Mouse (Mus musculus): ENCODE data around the gene Myo18a.

Myo18a gene

DNA sequence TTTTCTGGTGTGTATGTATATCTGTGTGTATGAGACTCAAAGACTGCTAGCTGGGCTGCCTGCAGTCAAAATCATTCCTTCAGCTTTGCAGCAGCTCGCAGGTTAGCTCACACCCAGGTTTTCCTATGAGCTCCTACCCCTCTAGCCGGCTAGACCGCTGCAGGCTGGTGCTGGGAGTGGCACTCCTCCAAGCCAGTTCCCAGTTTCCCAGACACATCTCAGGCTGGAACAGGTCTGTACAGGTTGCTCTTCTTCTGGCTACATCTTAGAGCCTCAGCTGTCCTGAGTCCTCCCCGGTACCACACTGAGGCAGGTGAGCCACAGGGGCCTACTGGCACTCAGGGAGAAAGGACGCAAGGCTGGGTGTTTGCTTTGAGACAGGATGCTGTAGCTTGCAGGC lies 74.8 kb downstream of the Myo18a start:
- DNase-seq (ENCODE audit: low spot score), result no peak

DNA sequence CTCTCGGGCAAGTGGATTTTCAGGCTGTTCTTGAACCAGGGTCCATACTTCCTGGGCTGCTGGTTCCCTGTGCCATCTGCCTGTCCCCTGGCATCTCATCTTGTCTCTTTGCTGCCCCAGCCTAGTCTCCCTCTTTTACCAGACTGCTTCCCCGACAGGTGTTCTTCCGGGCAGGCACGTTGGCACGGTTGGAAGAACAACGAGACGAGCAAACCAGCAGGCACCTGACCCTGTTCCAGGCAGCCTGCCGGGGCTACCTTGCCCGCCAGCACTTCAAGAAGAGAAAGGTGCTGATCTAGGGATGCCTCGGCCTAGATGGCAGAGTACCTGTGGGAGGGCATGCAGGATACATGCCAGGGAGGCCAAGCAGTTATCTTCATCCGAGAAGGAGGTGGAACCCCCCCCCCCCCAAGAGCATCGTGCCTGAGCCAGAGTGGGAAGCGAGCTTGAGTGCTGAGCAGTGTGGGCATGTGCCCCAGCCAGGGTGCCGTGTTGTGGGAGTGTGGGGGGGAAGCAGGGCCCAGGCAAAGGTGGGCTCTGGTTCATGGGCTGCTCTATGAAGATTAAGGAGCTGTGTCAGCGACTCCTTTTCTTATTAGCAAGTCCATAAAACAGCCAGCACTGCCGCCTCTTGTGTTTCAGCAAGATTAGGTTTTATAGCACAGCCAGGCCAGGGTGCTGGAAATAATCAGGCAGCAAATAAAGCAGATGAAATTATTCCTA lies 77.6 kb downstream of the Myo18a start:
- DNase-seq (ENCODE audit: low spot score), result no peak

- DNase-seq (ENCODE audit: low spot score), result no peak
Observed at GRCm38 (mm10) chr11:77843068-77843905, 80.2 kb downstream of the Myo18a start.

DNA sequence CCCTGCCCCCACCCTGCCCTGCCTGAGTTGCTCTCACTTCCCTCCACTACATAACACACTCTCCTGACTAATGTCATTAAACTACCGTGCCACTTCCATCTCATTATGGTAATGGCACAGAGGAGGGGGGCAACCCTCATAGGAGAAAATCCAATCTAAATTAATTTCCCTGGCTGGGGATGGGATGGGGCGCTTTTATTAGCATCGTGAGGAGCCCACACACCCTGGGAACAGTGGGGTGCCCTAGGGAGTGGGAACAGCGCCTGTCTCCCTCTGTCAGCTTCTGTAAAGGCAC lies 80.8 kb downstream of the Myo18a start:
- DNase-seq (ENCODE audit: low spot score), result no peak

DNA sequence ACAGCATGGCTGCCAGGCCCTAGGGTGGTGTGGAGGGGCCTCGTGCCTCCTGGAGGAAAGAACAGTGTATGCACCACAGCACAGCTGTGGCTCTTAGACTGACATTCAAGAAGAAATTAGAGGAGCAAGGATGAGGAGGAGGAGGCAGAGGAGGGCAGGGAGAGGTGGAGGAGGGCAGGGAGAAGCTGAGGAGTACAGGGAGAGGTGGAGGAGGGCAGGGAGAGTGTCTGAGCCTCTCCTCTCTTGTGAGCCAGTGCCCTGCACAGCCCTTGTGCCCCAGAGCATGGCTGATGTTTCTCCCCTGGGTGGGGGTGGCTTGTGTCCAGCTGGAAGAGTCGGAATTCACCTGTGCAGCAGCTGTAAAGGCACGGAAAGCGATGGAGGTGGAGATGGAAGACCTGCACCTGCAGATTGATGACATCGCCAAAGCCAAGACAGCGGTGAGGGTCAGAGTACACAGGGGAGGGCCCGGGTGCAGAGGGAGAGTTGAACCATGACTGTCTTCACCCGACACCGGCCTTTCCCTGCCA lies 84.6 kb downstream of the Myo18a start:
- no peak for DNase-seq (ENCODE audit: low spot score)

- DNase-seq (ENCODE audit: low spot score), result no peak
Observed at GRCm38 (mm10) chr11:77848131-77848530, 85.1 kb downstream of the Myo18a start.

- DNase-seq (ENCODE audit: low spot score), result no peak
Observed at GRCm38 (mm10) chr11:77849151-77849550, 86.1 kb downstream of the Myo18a start.

DNA sequence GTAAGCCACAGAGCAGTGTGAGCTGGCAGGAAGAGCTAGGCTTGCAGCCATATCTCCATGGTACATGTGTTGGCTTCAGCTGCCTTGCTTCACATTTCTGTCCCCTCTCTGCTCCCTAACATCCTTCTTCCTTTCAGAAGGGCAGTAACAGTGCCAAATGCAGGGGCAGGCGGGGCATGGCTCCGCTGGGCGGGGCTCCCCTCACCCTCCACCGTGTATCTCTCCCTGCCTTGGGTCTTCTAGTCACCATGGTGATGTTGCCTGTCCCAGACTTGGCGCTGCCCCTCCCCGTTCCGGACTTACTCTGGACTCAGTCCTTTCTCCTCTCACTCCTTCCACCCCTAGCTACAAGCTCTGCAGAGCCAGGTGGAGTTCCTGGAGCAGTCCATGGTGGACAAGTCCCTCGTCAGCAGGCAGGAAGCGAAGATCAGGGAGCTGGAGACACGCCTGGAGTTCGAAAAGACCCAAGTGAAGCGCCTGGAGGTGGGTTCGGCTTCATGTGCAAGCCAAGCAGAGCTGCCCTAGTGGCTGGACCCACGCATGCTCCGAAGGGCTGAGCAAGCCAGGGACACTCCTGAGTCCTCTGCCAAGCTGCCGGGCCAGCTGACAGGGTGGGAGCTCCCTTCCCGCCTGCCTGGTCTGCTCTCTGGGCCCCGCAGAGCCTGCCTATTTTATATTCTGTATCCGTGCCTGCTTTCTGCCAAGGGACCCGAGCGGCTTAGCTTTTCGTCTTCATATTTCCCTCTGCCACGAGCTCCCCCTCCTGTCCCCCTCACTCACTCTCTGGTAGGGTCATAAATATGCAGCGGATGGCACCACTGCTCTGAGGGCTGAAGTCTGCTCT lies 87.6 kb downstream of the Myo18a start:
- DNase-seq (ENCODE audit: low spot score), result no peak

DNA sequence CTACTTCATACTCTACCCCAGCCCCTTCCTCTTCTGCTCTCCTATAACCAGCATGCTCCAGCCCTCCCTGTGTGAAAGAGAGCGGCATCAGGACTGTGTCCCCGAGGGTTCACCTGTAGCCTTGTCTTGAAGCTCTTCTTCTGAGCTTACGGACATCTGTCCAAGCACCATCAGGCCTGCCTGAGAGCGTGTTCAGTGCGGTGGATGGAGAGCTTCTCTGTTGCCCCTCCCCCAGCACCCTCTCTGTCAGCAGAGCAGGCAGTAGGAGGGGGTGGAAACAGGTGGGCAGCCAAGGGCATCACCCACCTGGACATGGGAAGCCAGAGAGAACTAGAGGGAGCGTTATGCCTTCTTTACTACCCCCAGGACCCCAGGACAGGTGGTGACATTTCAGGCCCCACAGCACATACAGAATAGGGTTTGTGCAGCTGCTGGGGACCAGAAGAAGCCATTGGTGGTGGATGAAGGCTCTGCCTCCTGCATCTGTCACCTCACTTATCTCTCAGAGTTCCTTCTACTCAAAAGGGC lies 88.5 kb downstream of the Myo18a start:
- DNase-seq (ENCODE audit: low spot score), result no peak

GRCm38 (mm10) chr11:77852195-77852594 lies 89.1 kb downstream of the Myo18a start:
- DNase-seq (ENCODE audit: low spot score), result no peak

DNA sequence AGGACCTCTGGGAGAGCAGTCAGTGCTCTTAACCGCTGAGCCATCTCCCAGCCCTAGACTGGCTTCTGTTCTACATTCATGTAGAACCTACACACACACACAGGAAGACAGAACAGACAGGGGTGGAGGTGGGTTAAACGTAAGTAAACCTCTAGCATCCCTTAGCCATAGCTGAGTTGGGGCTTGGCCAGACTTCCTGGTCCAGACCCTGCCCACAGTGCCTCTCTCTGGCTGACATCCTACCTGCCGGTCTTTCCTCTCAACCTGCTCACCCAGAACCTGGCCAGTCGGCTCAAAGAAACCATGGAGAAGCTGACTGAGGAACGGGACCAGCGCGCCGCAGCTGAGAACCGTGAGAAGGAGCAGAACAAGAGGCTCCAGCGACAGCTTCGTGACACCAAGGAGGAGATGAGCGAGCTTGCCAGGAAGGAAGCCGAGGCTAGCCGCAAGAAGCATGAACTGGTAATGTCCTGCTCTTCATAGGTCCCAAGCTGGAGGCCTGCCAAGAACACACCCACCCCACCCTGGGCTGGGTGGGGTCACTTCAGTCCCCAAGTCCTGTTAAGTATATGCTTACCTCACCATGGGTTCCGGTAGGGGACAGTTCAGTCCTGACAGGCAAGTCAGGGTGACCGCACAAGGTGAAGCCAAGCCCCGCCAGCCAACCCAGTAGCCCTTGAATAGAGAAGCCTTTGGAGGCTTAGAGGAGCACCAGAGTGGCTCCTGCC lies 90.1 kb downstream of the Myo18a start:
- no peak for DNase-seq (ENCODE audit: low spot score)

GRCm38 (mm10) chr11:77854641-77855040 lies 91.6 kb downstream of the Myo18a start:
- DNase-seq (ENCODE audit: low spot score), result no peak

GRCm38 (mm10) chr11:77855396-77855795 lies 92.3 kb downstream of the Myo18a start:
- DNase-seq (ENCODE audit: low spot score), result no peak

GRCm38 (mm10) chr11:77857089-77857488 lies 94.0 kb downstream of the Myo18a start:
- no peak for DNase-seq (ENCODE audit: low spot score)

DNA sequence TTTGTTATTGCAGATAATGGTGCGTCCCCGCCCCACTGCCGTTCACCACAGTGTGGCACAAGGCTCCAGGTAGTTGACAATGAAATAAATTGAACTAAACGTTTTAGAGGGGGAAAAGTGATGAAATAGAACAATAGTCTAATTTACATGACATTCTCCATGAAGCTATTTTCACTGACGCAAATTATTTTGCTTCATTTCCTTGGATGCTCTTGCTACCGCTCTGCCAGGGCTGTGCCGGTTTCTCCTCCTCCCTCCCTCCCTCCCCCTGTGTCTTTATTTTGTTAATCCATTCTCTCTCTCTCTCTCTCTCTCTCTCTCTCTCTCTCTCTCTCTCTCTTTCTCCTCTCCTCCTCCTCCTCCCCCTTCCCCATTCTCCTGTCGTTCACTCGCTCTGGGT lies 95.5 kb downstream of the Myo18a start:
- no peak for DNase-seq (ENCODE audit: low spot score)

- no peak for DNase-seq (ENCODE audit: low spot score)
Observed at GRCm38 (mm10) chr11:77860947-77861346, 97.9 kb downstream of the Myo18a start.

GRCm38 (mm10) chr11:77862887-77863286 lies 99.8 kb downstream of the Myo18a start:
- DNase-seq (ENCODE audit: low spot score), result no peak

DNA sequence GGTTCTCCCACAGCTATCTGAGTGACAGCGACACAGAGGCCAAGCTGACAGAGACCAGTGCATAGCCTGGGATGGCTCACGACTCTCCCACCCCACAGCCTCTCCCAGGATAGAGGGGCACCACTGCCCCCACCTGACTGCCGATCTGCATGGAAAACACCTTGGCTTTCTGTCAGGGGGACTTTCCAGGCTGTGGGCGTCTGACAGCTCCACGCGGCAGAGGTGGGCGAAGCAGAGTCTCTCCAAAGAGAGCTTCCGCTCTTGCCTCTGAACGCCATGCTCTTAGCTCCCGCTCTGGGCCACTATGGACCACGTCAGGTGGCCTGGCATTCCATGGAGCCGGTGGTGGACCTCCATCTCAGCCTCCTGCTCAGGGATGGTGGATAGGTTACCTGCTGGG lies 101.7 kb downstream of the Myo18a start:
- no peak for DNase-seq (ENCODE audit: low spot score)

DNA sequence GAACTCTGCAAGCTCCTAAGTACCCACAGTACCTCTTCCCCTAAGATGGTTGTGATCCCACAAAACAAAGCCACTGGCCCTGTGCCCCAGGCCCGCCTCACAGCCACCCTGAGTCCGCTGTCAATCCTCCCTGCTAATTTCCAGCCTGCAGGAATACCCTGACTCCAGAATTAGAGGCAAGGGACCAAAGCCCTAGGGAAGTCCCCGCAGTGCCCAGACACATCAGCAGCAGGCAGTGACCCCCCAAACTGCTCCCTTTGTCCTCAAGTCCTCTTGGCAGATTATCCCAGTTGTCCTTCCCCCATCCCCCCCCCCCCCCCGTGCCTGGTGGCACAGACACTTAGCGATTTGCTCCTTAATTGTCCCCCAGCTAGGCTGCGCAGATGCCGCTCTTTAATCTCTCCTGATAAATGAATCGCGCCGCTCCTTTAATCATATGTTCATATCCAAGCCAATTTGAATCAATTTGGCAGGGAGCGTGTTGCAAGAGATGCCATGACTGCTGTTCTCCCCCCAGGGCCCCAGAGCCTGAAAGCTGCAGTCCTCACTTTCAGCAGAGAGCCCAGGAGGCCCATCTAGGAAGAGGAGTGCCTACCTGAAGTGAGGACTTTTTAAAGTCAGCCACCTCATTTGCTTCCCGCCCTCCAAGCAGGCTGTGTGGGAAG lies 104.5 kb downstream of the Myo18a start:
- DNase-seq (ENCODE audit: low spot score), result no peak

DNA sequence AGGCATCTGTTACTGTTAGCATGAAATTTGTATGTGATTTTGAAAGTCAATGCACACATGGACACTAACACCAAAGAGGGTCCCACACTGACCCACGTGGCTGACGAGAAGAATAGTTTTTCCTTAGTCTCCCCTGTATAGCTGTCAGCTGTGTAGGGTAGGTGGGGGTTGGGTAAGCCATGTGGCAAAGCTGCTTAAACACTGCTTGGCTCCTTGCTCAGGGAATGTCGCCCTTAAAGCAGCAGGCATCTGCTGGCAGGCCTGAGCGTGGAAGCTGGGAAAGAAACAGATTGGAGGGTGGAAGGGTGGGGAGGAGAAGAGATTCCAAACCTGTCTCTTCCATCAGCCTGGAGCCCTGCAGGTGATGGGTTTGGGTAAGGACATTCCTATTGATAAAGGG lies 108.4 kb downstream of the Myo18a start:
- DNase-seq (ENCODE audit: low spot score), result no peak

DNA sequence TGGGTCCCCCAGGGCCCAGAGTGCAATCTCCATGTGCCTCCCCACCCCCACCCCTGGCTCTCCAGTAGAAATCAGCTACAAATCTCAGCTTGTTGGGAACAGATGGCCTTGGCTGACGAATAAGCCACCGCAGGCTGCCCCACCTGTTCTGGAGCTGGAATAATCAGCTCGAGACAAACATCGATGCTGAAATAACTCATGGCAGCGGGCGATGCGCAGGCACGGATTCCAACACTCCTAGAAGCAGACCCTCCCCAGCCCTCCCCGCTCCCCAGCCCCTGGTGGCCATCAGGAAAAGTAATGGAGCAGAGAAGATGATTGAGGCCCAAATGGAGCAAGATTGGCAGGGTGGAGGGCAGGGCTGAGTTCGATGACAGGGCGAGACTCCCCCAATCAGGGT lies 109.2 kb downstream of the Myo18a start:
- DNase-seq (ENCODE audit: low spot score), result no peak

Data from T-cell, adult 2 months (primary cell).